Mouse (Mus musculus) liver, embryonic 14.5 days (tissue): ENCODE measurements at regions not wholly inside any gene's neighbourhood (a gene's known extent, or its start where the extent isn't known, plus 50 kb on each side); places are given as distances from the start of the nearest gene placed in this dataset.

ENCODE experiments used
- CTCF ChIP-seq: IDR thresholded peaks from 2 replicates; pipeline ENCODE4 v1.5.1; 2016; ENCODE audit warnings: antibody characterized with exemption, low read depth, control low read depth
- EP300 ChIP-seq: IDR thresholded peaks from 2 replicates; pipeline ENCODE4 v1.6.1; 2016; ENCODE audit warnings: antibody characterized with exemption, low read depth

DNA sequence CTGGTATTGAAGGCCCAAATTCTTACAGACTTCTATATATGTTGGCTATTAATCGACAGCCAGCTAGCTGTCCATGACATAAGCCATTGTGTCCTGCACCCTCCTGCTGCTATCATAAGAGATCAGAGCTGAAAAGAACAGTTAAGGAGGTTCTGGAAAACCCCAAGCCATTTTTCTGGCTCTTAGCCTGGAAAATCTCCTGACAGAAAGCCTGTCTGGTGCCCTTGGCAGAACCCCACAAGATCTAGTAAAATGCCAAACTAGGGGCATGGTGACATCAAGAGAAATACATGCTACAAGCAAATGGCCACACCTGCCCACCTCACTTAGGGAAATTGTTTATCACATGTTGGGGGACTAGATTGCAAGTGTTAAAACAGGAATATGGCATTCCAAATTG lies 91.6 kb upstream of the Vgll2 start:
- TF ChIP-seq CTCF (no peak), EP300 (no peak)
